Comparison of ENCODE assay signal across 9 mouse cellular contexts in genomic region chr3:122814531-122814930, GRCm38 (mm10).
DNase-seq lines count a peak whose midpoint lies in the region; ATAC-seq lines count a peak whose summit lies in the region.
"Had no signal": no experiment of that assay in that cellular context is flagged by ENCODE, and none has a peak within 500 bp of the region (broad histone marks: within the 10 kb centered on the region; RNA-seq: fewer than 3 reads in every experiment).

No protein-coding gene starts in this region.

- peaks cover 8% of the 10 kb centered on the region; the same call in 1 of the 2 replicates for H3K4me1 ChIP-seq in limb, embryonic 15.5 days
- no peaks in the 10 kb centered on the region for H3K4me1 ChIP-seq in limb, embryonic 10.5 days
- H3K4me1 ChIP-seq in stomach, embryonic 15.5 days, result peaks cover 5% of the 10 kb centered on the region

- DNase-seq in cerebellum, postnatal 10 days, result peak; percentile 17 to 42
- no peak for DNase-seq in cerebellum, postnatal 14 days
- no peak for DNase-seq in limb, embryonic 10.5 days (ENCODE audit: low spot score)
- peak; percentile 26 to 38 for DNase-seq in left cerebral cortex, adult 18-20 months (ENCODE audit: low spot score in 2 of 2)
- DNase-seq in urinary bladder, adult 2 months (ENCODE audit: low spot score), result no peak
- no peak for DNase-seq in adipocyte (ENCODE audit: low spot score)

- ATAC-seq in limb, embryonic 15.5 days (ENCODE audit: insufficient number of reproducible peaks, low FRiP score, low TSS enrichment, low read depth), result no peak
- peak; percentile 83; the same call in 1 of the 2 replicates for ATAC-seq in stomach, embryonic 15.5 days (ENCODE audit: insufficient read depth, low FRiP score, low read depth)

- H3K27me3 ChIP-seq in limb, embryonic 15.5 days, result no peaks in the 10 kb centered on the region
- H3K27me3 ChIP-seq in limb, embryonic 10.5 days (ENCODE audit: low read depth, poor library complexity, severe bottlenecking), result no peaks in the 10 kb centered on the region
- no peaks in the 10 kb centered on the region for H3K27me3 ChIP-seq in stomach, embryonic 15.5 days (replicated peaks)

- no peaks in the 10 kb centered on the region for H3K9me3 ChIP-seq in limb, embryonic 15.5 days
- H3K9me3 ChIP-seq in limb, embryonic 10.5 days (replicated peaks), result no peaks in the 10 kb centered on the region
- no peaks in the 10 kb centered on the region for H3K9me3 ChIP-seq in stomach, embryonic 15.5 days

- H3K27ac ChIP-seq in limb, embryonic 15.5 days, result 0 out of 2 replicates have a peak overlapping the region, but pooled peaks have one; percentile 33
- no peak overlapping the region for H3K27ac ChIP-seq in limb, embryonic 10.5 days
- peak overlapping the region; percentile 84 for H3K27ac ChIP-seq in stomach, embryonic 15.5 days
- H3K27ac ChIP-seq: liver, embryonic 14.5 days had no signal

- no peak overlapping the region for H3K9ac ChIP-seq in limb, embryonic 15.5 days
- H3K9ac ChIP-seq in stomach, embryonic 15.5 days, result no peak overlapping the region
- H3K9ac ChIP-seq: liver, embryonic 14.5 days had no signal

- 51% methylated on average over 4 of the region's 4 CpGs for WGBS in limb, embryonic 15.5 days
- 86% methylated on average over 4 of the region's 4 CpGs for WGBS in limb, embryonic 10.5 days
- 28% methylated on average over 4 of the region's 4 CpGs for WGBS in stomach, embryonic 15.5 days

- no peak overlapping the region for H3K4me3 ChIP-seq in limb, embryonic 15.5 days
- H3K4me3 ChIP-seq in limb, embryonic 10.5 days, result no peak overlapping the region
- no peak overlapping the region for H3K4me3 ChIP-seq in stomach, embryonic 15.5 days (replicated peaks)

- no peak overlapping the region for H3K4me2 ChIP-seq in limb, embryonic 15.5 days
- H3K4me2 ChIP-seq in stomach, embryonic 15.5 days, result no peak overlapping the region

- H3K36me3 ChIP-seq in limb, embryonic 15.5 days, result no peaks in the 10 kb centered on the region
- no peaks in the 10 kb centered on the region for H3K36me3 ChIP-seq in limb, embryonic 10.5 days
- H3K36me3 ChIP-seq in stomach, embryonic 15.5 days, result no peaks in the 10 kb centered on the region

Comparison
In these comparisons a context has a peak if more than half of its experiments do, and no peak if none do; other contexts are left out.
1. DNase-seq: peak in cerebellum, postnatal 10 days (2 of 2) and left cerebral cortex, adult 18-20 months (2 of 2); none in cerebellum, postnatal 14 days (0 of 2), limb, embryonic 10.5 days (single experiment), urinary bladder, adult 2 months (single experiment) and adipocyte (single experiment).